Mouse (Mus musculus): ENCODE measurements around the gene Acoxl. TPM values are rescaled to one million over a fixed set of nuclear protein-coding genes. Genes with fewer than 3 reads are reported as not detected.
A peak's percentile ranks its signal among the peaks of the same experiment; 100 is the strongest.

The Acoxl gene
- polyA plus RNA-seq, 1 experiment from 2014 or later = not detected

GRCm38 (mm10) chr2:127927452-127928273 lies 89.0 kb downstream of the Acoxl start:
- H3K4me3 ChIP-seq (replicated peaks; ENCODE audit: low read length) = no peak overlapping the region
- WGBS = 36% methylated on average over 15 of the region's 15 CpGs
- no peaks in the 10 kb centered on the region; the same call in 1 of the 2 replicates for H3K27me3 ChIP-seq (replicated peaks; ENCODE audit: control insufficient read depth, insufficient read depth, low read length)
- H3K4me2 ChIP-seq (ENCODE audit: low read length) = no peak overlapping the region
- H3K9me3 ChIP-seq (ENCODE audit: control insufficient read depth, low read length) = no peaks in the 10 kb centered on the region
- no peak overlapping the region for H3K9ac ChIP-seq (replicated peaks; ENCODE audit: low read depth, low read length)
- ATAC-seq = no peak
- H3K27ac ChIP-seq (ENCODE audit: low read length) = no peak overlapping the region
- 0 out of 2 replicates have a peak, but pooled peaks cover 2% of the 10 kb centered on the region for H3K4me1 ChIP-seq (replicated peaks; ENCODE audit: control insufficient read depth, insufficient read depth, low read length)
- no peaks in the 10 kb centered on the region for H3K36me3 ChIP-seq (ENCODE audit: control insufficient read depth, insufficient read depth)

- Histone ChIP-seq H3K9ac (replicated peaks; ENCODE audit: low read depth, low read length) (no peak overlapping the region), H3K27me3 (replicated peaks; ENCODE audit: control insufficient read depth, insufficient read depth, low read length) (no peaks in the 10 kb centered on the region; the same call in 1 of the 2 replicates)
- no peak for ATAC-seq
These were observed 89.6 kb downstream of the Acoxl start for GRCm38 (mm10) chr2:127928279-127928678.

GRCm38 (mm10) chr2:127928871-127929270 lies 90.2 kb downstream of the Acoxl start:
- Histone ChIP-seq H3K4me1 (replicated peaks; ENCODE audit: control insufficient read depth, insufficient read depth, low read length) (0 out of 2 replicates have a peak, but pooled peaks cover 2% of the 10 kb centered on the region), H3K4me2 (ENCODE audit: low read length) (no peak overlapping the region), H3K9ac (replicated peaks; ENCODE audit: low read depth, low read length) (no peak overlapping the region), H3K9me3 (ENCODE audit: control insufficient read depth, low read length) (no peaks in the 10 kb centered on the region), H3K36me3 (ENCODE audit: control insufficient read depth, insufficient read depth) (no peaks in the 10 kb centered on the region), H3K27ac (ENCODE audit: low read length) (no peak overlapping the region), H3K4me3 (replicated peaks; ENCODE audit: low read length) (no peak overlapping the region), H3K27me3 (replicated peaks; ENCODE audit: control insufficient read depth, insufficient read depth, low read length) (no peaks in the 10 kb centered on the region; the same call in 1 of the 2 replicates)
- WGBS = 67% methylated on average over 4 of the region's 4 CpGs
- ATAC-seq = no peak

More at GRCm38 (mm10) chr2:127928279-127928678, 89.6 kb downstream of the Acoxl start:
- Histone ChIP-seq H3K9me3 (ENCODE audit: control insufficient read depth, low read length) (no peaks in the 10 kb centered on the region), H3K36me3 (ENCODE audit: control insufficient read depth, insufficient read depth) (no peaks in the 10 kb centered on the region), H3K27ac (ENCODE audit: low read length) (no peak overlapping the region), H3K4me3 (replicated peaks; ENCODE audit: low read length) (no peak overlapping the region), H3K4me2 (ENCODE audit: low read length) (no peak overlapping the region), H3K4me1 (replicated peaks; ENCODE audit: control insufficient read depth, insufficient read depth, low read length) (0 out of 2 replicates have a peak, but pooled peaks cover 2% of the 10 kb centered on the region)
- WGBS = 10% methylated on average over 5 of the region's 5 CpGs

GRCm38 (mm10) chr2:127929939-127930715 lies 91.5 kb downstream of the Acoxl start:
- Histone ChIP-seq H3K4me1 (replicated peaks; ENCODE audit: control insufficient read depth, insufficient read depth, low read length) (0 out of 2 replicates have a peak, but pooled peaks cover 2% of the 10 kb centered on the region), H3K4me3 (replicated peaks; ENCODE audit: low read length) (no peak overlapping the region), H3K4me2 (ENCODE audit: low read length) (no peak overlapping the region), H3K36me3 (ENCODE audit: control insufficient read depth, insufficient read depth) (no peaks in the 10 kb centered on the region), H3K27me3 (replicated peaks; ENCODE audit: control insufficient read depth, insufficient read depth, low read length) (no peaks in the 10 kb centered on the region; the same call in 1 of the 2 replicates), H3K27ac (ENCODE audit: low read length) (no peak overlapping the region), H3K9ac (replicated peaks; ENCODE audit: low read depth, low read length) (no peak overlapping the region), H3K9me3 (ENCODE audit: control insufficient read depth, low read length) (no peaks in the 10 kb centered on the region)
- ATAC-seq = no peak
- WGBS = 44% methylated on average over 6 of the region's 6 CpGs

GRCm38 (mm10) chr2:127931576-127931975 lies 92.9 kb downstream of the Acoxl start:
- Histone ChIP-seq H3K9ac (replicated peaks; ENCODE audit: low read depth, low read length) (no peak overlapping the region), H3K4me3 (replicated peaks; ENCODE audit: low read length) (no peak overlapping the region), H3K27ac (ENCODE audit: low read length) (no peak overlapping the region), H3K27me3 (replicated peaks; ENCODE audit: control insufficient read depth, insufficient read depth, low read length) (no peaks in the 10 kb centered on the region; the same call in 1 of the 2 replicates), H3K9me3 (ENCODE audit: control insufficient read depth, low read length) (no peaks in the 10 kb centered on the region), H3K36me3 (ENCODE audit: control insufficient read depth, insufficient read depth) (no peaks in the 10 kb centered on the region), H3K4me1 (replicated peaks; ENCODE audit: control insufficient read depth, insufficient read depth, low read length) (0 out of 2 replicates have a peak, but pooled peaks cover 2% of the 10 kb centered on the region), H3K4me2 (ENCODE audit: low read length) (no peak overlapping the region)
- no peak for ATAC-seq
- WGBS = 80% methylated on average over 4 of the region's 4 CpGs

GRCm38 (mm10) chr2:127933531-127933931 lies 94.9 kb downstream of the Acoxl start:
- peak; percentile 88 for ATAC-seq
- Histone ChIP-seq H3K4me3 (replicated peaks; ENCODE audit: low read length) (no peak overlapping the region), H3K4me2 (ENCODE audit: low read length) (no peak overlapping the region), H3K9ac (replicated peaks; ENCODE audit: low read depth, low read length) (no peak overlapping the region), H3K27me3 (replicated peaks; ENCODE audit: control insufficient read depth, insufficient read depth, low read length) (no peaks in the 10 kb centered on the region), H3K4me1 (replicated peaks; ENCODE audit: control insufficient read depth, insufficient read depth, low read length) (0 out of 2 replicates have a peak, but pooled peaks cover 2% of the 10 kb centered on the region), H3K9me3 (ENCODE audit: control insufficient read depth, low read length) (no peaks in the 10 kb centered on the region; the same call in 1 of the 2 replicates), H3K27ac (ENCODE audit: low read length) (0 out of 2 replicates have a peak overlapping the region, but pooled peaks have one; percentile 35), H3K36me3 (ENCODE audit: control insufficient read depth, insufficient read depth) (no peaks in the 10 kb centered on the region)
- WGBS = 66% methylated on average over 3 of the region's 3 CpGs

GRCm38 (mm10) chr2:127937079-127937478 lies 98.4 kb downstream of the Acoxl start:
- 91% methylated on average over 3 of the region's 3 CpGs for WGBS
- Histone ChIP-seq H3K9me3 (ENCODE audit: control insufficient read depth, low read length) (no peaks in the 10 kb centered on the region; the same call in 1 of the 2 replicates), H3K27me3 (replicated peaks; ENCODE audit: control insufficient read depth, insufficient read depth, low read length) (no peaks in the 10 kb centered on the region), H3K27ac (ENCODE audit: low read length) (no peak overlapping the region), H3K36me3 (ENCODE audit: control insufficient read depth, insufficient read depth) (no peaks in the 10 kb centered on the region), H3K4me1 (replicated peaks; ENCODE audit: control insufficient read depth, insufficient read depth, low read length) (no peaks in the 10 kb centered on the region), H3K4me3 (replicated peaks; ENCODE audit: low read length) (no peak overlapping the region), H3K4me2 (ENCODE audit: low read length) (no peak overlapping the region), H3K9ac (replicated peaks; ENCODE audit: low read depth, low read length) (no peak overlapping the region)
- ATAC-seq = no peak

GRCm38 (mm10) chr2:127939206-127939605 lies 100.5 kb downstream of the Acoxl start:
- Histone ChIP-seq H3K36me3 (ENCODE audit: control insufficient read depth, insufficient read depth) (no peaks in the 10 kb centered on the region), H3K4me1 (replicated peaks; ENCODE audit: control insufficient read depth, insufficient read depth, low read length) (no peaks in the 10 kb centered on the region), H3K27ac (ENCODE audit: low read length) (no peak overlapping the region), H3K4me3 (replicated peaks; ENCODE audit: low read length) (no peak overlapping the region), H3K9ac (replicated peaks; ENCODE audit: low read depth, low read length) (no peak overlapping the region), H3K9me3 (ENCODE audit: control insufficient read depth, low read length) (no peaks in the 10 kb centered on the region; the same call in 1 of the 2 replicates), H3K27me3 (replicated peaks; ENCODE audit: control insufficient read depth, insufficient read depth, low read length) (no peaks in the 10 kb centered on the region), H3K4me2 (ENCODE audit: low read length) (no peak overlapping the region)
- no peak for ATAC-seq
- 84% methylated on average over 2 of the region's 2 CpGs for WGBS

GRCm38 (mm10) chr2:127960579-127960978 lies 121.9 kb downstream of the Acoxl start:
- Histone ChIP-seq H3K4me1 (replicated peaks; ENCODE audit: control insufficient read depth, insufficient read depth, low read length) (peaks cover 11% of the 10 kb centered on the region), H3K4me3 (replicated peaks; ENCODE audit: low read length) (no peak overlapping the region), H3K27me3 (replicated peaks; ENCODE audit: control insufficient read depth, insufficient read depth, low read length) (no peaks in the 10 kb centered on the region), H3K36me3 (ENCODE audit: control insufficient read depth, insufficient read depth) (no peaks in the 10 kb centered on the region), H3K9ac (replicated peaks; ENCODE audit: low read depth, low read length) (no peak overlapping the region), H3K4me2 (ENCODE audit: low read length) (no peak overlapping the region), H3K9me3 (ENCODE audit: control insufficient read depth, low read length) (no peaks in the 10 kb centered on the region), H3K27ac (ENCODE audit: low read length) (peak overlapping the region; percentile 27; the same call in 1 of the 2 replicates)
- 52% methylated on average over 6 of the region's 6 CpGs for WGBS
- ATAC-seq = no peak

All from forebrain, embryonic 16.5 days (tissue).